Mouse (Mus musculus) mouse trophoblast stem cell (cell line): ENCODE results near the gene Pdcd1lg2.

Experiments used
- in situ Hi-C, 2 experiments: fragments of 300-500 bp; cut with MseI, MboI; formaldehyde crosslinking; loops; 2 replicates in 1 of 2; 3 replicates in 1 of 2; pipeline ENCODE4 v1.15.1; 2025

Gene Pdcd1lg2

GRCm38 (mm10) chr19:29410619-29411018, at the start of gene Pdcd1lg2:
Gene Pdcd1lg2 (plus strand): TSS chr19:29410919.
- in situ Hi-C loops, result no loop called here

- in situ Hi-C loops, result loop anchor here (10.0 kb wide), 1 partner anchor 133 kb away; no protein-coding TSS in a partner anchor
Observed at GRCm38 (mm10) chr19:29361468-29362130, 49.1 kb upstream of the Pdcd1lg2 start.

GRCm38 (mm10) chr19:29362173-29362930, 48.4 kb upstream of the Pdcd1lg2 start:
- in situ Hi-C loops, result loop anchor here (10.0 kb wide), 1 partner anchor 132 kb away; no protein-coding TSS in a partner anchor

GRCm38 (mm10) chr19:29363557-29363956, 47.2 kb upstream of the Pdcd1lg2 start:
- in situ Hi-C loops, result loop anchor here (10.0 kb wide), 1 partner anchor 131 kb away; no protein-coding TSS in a partner anchor

GRCm38 (mm10) chr19:29364076-29364475, 46.6 kb upstream of the Pdcd1lg2 start:
- in situ Hi-C loops, result loop anchor here (10.0 kb wide), 1 partner anchor 131 kb away; no protein-coding TSS in a partner anchor

GRCm38 (mm10) chr19:29365105-29365504, 45.6 kb upstream of the Pdcd1lg2 start:
- in situ Hi-C loops, result loop anchor here (10.0 kb wide), 1 partner anchor 130 kb away; no protein-coding TSS in a partner anchor

- in situ Hi-C loops, result loop anchor here (10.0 kb wide), 1 partner anchor 128 kb away; no protein-coding TSS in a partner anchor
Observed at GRCm38 (mm10) chr19:29366226-29366968, 44.3 kb upstream of the Pdcd1lg2 start.

GRCm38 (mm10) chr19:29366969-29367622, 43.6 kb upstream of the Pdcd1lg2 start, which contains the start of the genes Plgrkt and Cd274:
Gene Plgrkt (minus strand): TSS chr19:29367390.
Gene Cd274 (plus strand): TSS chr19:29367455.
- in situ Hi-C loops, result loop anchor here (10.0 kb wide), 1 partner anchor 128 kb away; no protein-coding TSS in a partner anchor

- in situ Hi-C loops, result loop anchor here (10.0 kb wide), 1 partner anchor 127 kb away; no protein-coding TSS in a partner anchor
Observed at GRCm38 (mm10) chr19:29368041-29368440, 42.7 kb upstream of the Pdcd1lg2 start.

- in situ Hi-C loops, result loop anchor here (10.0 kb wide), 1 partner anchor 126 kb away; no protein-coding TSS in a partner anchor
Observed at GRCm38 (mm10) chr19:29368671-29369309, 41.9 kb upstream of the Pdcd1lg2 start.

GRCm38 (mm10) chr19:29370112-29370511, 40.6 kb upstream of the Pdcd1lg2 start:
- in situ Hi-C loops, result no loop called here

- in situ Hi-C loops, result no loop called here
Observed at GRCm38 (mm10) chr19:29370545-29371283, 40.0 kb upstream of the Pdcd1lg2 start.

- in situ Hi-C loops, result no loop called here
Observed at GRCm38 (mm10) chr19:29371284-29372081, 39.2 kb upstream of the Pdcd1lg2 start.

GRCm38 (mm10) chr19:29372138-29372537, 38.6 kb upstream of the Pdcd1lg2 start:
- in situ Hi-C loops, result no loop called here

GRCm38 (mm10) chr19:29372621-29373020, 38.1 kb upstream of the Pdcd1lg2 start:
- in situ Hi-C loops, result no loop called here

- in situ Hi-C loops, result no loop called here
Observed at GRCm38 (mm10) chr19:29373438-29373837, 37.3 kb upstream of the Pdcd1lg2 start.

GRCm38 (mm10) chr19:29374947-29375346, 35.8 kb upstream of the Pdcd1lg2 start:
- in situ Hi-C loops, result no loop called here

GRCm38 (mm10) chr19:29376382-29376781, 34.3 kb upstream of the Pdcd1lg2 start:
- in situ Hi-C loops, result no loop called here
